Mouse (Mus musculus) c-Kit-negative CD71-positive TER-119-positive erythroid progenitor cells, embryonic 14.5 days (primary cell): ENCODE data around the gene Mertk.

Source experiments
- DNase-seq: peaks from one replicate; pipeline ENCODE4 v3.0.0-alpha.2; 2013; ENCODE audit warnings: low read depth, low spot score

Gene Mertk

DNA sequence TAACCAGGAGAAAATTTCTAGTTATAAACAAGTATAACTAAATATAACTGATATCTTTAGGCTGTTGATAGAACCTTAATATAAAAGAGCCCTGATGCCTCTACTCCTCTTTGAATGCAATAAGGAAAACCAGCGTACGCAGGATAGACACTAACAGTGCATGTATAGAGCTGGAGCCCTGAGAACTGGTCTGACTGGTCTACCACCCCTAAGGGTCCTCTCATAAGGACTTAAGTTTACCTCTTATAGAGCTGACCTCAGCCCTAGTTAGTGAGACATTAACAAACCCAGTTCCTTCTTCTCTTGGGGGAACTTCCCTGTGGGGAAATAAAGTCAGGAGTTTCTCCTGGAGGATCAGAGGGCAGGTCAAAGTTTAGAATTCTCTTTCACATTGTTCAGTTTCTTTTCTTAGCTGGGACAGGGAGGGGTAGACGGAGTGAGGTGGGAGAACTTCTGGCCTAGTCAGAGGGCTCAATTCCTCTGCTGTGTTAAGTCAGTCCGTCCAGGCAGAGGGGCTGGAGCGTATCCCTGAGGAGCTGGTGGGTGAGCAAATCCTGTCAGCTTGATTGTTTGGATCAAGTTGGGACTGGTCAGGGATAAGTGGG is 23.5 kb downstream of the Mertk start:
- no peak for DNase-seq

DNA sequence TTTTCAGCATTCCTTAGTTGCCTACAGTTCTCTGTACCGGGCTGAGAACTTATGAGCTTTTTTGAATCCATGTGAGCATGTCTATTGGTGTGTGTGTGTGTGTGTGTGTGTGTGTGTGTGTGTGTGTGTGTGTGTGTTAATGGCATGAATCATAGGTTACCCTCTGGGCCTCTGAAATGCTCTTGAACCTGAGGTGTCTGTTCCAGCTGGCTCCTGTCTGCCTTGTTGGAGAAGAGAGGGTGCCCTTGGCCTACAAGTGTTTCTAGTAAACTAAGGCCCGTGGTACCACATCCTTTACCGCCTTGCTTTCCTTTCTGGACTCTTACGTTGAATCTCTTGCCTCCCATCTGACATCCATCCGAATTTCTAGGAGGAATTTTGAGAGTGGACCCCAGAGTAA is 27.3 kb downstream of the Mertk start:
- DNase-seq: no peak

DNA sequence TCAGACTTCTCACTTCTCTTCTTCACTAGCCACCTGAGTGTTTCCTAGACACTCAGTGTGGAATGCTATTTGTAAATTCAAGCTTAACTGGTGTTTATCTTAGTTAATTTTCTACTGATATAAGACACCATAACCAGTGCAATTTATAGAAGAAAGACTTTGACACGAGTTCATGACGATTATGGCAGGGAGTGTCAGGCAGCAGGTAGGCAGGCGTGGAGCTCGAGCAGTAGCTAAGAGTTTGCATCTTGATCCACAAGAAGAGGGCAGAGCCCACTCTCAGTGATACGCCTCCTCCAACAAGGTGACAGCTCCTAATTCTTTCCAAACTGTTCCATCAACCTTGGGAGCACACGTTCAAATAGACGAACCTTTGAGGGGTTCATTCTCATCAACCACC is 27.9 kb downstream of the Mertk start:
- DNase-seq: no peak

DNA sequence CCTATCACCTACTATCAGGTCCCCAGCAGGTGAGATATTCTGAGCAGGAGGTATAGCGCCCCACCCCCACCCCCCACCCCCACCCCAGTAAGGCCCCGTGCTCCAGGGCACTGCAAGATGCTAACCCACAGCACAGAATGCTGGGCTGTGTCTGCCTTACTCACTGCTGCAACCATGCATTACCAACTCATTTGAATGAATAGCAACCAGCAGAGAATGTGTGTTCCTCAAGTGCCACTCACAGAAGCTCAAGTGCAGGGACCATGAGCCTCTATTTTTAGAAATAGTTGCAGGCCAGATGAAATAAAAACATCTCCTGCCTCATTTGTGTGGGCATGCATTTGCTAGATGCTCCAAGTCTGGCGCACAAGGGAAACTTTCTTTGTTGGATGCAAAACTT is 28.8 kb downstream of the Mertk start:
- no peak for DNase-seq

DNA sequence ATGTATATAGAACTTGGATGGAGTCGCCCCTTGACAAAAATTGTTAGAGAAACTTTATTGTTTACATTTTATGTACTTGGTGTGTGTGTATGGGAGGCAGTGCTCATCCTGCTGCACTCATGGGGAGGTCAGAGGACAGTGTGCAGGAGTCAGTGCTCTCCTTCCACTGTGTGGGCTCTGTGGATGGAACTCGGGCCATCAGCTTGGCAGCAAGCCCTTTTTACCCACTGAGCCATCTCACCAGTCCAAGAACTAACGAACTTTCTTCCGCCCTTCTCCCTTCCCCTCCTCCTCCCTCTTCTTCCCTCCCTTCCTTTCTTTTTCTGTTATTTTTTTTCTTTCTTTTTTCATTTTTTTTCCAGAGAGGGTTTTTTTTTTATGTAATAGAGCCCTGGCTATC is 29.3 kb downstream of the Mertk start:
- DNase-seq: no peak

DNA sequence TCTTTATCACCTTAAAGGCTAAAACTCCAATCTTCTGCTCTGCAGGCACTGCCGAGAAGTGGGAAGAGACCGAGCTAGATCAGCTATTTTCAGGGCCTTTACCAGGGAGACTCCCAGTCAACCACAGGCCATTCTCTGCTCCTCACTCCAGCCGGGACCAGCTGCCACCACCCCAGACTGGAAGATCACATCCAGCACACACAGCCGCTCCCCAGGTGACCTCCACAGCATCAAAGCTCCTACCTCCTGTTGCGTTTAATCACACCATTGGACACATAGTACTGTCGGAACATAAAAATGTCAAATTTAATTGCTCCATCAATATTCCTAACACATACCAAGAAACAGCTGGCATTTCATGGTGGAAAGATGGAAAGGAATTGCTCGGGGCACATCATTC is 30.4 kb downstream of the Mertk start:
- DNase-seq: no peak

DNA sequence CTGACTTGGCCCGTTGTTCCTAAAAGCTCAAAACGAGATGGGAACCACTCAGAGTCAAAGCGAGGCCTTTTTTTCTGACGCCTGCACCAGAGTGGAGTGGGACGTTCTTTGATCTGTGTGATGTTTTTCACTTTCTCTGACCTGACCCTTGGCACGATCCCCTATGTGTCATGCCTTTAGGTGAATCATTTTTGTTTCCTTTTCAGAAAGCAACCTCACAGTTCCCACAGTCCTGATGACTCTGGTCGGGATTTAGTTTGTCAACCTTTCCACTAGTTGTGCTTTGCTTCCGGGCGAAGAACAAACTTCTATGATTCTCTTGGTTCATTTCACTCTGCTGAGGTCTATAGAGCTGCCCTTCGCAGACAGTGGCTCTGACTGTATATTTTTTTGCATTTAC is 32.8 kb downstream of the Mertk start:
- DNase-seq: no peak

DNA sequence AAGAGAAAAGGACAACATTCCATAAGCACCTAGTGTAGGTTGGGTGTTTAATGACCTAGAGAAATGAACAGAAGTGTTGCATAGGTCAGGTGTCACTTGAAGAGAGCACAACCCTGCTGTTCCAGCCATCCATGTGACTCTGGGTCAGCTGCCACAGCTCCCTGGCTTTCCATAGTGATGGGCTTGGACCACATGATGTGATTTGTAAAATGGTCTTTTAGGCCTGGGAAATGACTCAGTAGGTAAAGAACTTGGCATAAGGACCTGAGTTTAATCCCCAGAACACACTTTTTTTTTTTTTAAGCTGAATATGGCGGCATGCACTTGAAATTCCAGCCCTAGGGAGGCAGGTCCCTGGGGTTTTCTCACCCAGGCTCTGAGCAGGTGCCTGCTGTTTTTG is 33.2 kb downstream of the Mertk start:
- DNase-seq: no peak

DNA sequence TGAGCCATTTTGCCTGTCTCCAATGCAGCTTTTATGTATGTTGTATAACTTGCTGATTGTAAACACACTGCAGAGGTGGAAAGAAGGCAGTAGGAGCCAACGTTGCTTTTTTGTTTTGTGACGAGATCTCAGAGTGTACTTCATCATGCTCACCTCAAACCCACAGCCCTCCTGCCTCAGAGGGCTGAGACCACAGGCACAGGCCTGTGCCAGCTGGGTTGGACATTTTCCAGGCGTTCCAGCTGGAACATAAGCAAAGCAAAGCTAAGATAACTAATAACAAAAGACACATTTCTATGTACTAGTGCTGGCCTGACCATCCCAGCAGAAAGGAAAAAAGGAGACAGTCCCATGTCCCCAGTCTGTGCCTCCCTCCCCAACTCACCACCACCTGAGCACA is 36.3 kb downstream of the Mertk start:
- DNase-seq: no peak

DNA sequence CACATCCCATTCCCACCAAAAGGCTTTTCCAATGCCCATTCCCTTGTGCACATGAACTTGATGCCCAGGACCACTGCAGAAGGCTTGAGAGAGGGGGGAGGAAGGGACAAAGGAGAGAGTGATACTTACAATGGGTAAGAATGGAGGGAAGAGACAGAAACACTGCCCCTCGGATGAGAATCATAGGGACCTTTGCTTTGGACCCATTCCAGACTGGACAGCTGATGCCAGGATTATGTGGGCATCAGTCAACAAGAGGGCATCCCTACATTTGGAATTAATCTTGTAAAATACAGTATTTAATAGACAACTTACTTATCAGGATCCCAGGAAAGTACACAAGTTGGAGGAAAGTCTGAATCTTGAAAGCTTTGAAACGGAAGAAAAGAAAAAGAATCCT is 38.3 kb downstream of the Mertk start:
- DNase-seq: no peak

DNA sequence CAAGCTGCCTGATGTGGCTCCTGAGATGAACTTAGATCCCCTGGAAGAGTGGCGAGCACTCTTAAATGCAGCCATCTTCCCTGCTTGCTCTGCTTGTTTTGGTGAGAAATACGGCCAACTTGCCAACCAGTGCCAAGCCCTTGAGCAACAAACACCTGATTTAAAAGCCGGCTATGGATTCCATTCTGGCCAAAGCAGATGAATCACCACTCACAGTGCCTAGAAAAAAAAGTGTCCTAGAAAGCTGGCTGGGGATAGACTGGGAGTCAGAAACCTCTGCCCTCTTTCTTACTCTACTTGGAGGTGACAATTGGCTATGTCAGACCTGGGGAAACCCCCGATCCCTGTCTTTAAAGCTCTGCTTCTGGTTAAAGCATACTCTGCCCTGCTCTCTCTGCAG is 39.0 kb downstream of the Mertk start:
- no peak for DNase-seq

DNA sequence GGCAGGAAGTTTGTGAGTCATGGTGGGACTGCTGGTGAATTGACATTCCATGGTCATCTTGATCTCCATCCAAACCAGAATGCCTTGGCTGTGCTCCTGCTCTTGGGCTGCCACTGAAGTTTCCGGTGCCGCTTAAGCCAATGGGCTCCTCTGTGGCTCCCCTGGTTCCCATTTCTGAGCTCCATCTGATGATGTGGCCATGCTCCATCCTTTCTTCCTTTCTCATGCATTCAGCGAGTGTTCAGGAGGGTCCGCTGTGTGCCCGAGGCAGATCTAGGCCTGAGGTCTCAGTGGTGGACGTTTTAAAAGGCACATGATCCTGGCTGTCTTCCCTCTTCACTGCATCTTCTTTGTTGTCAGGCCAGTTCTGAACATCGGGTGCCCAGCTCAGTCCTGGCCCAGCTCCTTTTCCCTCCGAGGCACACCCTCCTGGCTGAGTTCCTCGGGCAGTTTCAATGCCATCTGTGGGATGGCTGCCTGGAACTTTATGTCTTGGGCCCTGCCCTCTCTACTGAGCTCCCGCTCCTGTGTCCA is 40.0 kb downstream of the Mertk start:
- no peak for DNase-seq

DNA sequence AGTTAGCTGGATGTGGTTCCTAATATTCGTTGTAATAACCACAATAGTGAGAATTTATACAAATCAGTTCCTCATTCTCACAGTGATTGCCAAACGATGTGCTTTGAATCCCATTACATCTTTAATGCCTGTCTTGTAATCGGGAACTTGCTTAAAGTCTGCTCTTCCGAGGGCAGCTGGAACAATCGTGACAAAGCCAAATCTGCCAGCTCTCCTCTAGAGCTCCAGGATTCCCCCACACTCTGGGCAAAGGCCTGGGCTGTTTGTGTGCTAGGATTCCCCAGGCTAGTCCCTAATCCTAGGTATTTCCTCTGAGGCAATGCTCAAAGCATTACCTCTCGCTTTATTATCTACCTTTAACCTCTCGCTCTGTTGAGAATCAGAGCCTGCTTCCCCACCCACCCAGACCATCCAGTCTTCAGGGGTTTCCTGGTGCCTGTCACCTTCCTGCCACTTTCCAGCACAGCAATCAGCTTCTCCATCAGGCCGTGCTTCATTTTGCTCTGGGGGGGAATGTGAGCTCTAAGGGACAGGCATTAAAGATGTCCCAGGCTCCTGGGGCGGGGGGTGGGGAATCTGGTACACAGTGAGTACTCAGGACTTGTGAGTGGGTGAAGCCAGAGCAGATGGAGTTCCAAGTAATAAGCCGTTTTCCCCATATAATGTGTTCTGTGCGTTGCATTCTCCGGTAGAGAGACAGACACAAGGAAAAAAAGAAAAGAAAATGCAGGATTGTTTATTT is 47.3 kb downstream of the Mertk start:
- DNase-seq: no peak

DNA sequence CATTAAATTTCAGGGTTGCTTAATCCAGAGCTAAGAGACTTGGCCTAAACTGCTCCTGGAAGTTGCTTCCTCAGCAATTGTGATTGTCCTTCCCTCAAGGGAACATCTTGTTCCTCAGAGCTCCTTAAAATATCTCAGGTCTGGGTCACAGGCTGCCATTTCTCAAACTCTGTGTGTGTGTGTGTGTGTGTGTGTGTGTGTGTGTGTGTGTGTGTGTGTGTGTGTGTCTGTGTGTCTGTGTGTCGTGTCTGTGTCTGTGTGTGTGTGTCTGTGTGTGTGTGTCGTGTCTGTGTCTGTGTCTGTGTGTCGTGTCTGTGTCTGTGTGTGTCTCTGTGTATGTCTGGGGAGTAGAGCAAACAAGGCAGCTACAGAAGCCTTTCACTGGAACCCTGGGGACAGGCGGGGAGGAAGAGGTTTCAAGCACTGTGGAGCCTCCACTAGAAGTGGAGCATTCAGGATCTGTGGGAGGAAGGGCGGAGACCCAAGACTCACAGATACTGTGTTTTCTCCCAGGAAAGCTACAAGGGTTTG is 47.9 kb downstream of the Mertk start:
- DNase-seq: no peak

DNA sequence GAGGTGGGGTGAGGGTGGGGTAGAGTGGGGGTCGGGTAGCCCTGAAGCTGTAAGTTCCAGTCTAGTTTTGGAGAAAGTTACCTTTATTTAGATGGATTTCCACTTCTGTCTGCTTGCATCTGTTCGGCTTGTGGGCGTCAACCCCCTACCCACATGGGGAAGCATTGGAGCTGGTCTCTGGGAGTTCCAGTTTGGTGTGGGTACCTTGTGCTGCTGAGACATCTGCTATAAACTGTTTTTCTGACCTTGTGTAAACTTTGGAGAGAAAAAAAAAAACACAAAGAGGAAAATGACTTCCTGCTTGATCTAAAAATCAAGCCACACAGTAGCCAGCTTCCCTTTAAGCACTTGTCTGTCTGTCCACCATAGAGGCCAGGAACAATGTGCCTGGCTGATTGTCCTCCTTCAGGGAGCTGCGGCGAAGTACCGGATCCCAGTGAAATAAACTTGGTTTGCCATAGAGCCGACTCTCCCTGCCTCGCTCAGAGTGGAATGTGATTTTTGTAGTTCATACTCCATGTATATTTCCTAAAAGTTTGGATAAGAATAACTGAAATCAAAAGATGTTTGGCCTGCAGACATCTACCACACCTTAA is 48.8 kb downstream of the Mertk start:
- no peak for DNase-seq

DNA sequence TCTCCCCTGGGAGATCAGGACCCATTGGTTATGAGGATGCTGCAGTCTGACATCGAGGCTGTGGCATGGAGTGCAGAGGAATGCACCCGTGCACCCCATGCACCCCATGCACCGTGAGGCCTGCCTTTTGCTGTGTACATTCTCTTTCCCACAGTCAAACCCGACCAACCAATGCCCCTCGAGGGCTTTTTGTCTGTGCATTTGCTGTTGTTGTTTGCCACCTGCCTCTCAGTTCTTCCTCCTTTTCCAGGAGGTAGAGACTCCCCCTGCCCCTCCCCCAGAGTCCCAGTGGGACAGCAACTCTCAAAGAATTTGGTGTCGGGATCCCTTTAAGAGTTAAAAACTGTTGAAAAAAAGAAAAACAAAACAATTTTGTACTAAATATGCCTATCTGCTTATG is 49.4 kb downstream of the Mertk start:
- no peak for DNase-seq

DNA sequence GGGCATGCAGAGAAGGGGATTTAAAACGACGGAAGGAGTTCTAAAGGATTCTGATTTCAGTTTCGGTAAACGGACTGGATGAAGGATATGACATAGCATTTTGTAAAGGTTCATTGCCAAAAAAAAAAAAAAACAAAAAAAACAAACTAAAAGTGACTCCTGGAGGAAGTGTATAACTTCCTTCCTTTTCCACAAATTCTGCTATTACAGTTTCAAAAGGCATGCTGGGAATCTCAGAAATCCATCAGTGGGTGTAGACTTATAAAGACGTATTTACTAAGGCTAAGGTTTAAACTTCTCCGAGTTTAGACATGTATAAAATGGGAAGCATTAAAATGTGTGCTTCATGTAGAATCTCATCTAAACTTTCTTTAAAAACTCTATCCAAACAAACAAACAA is 52.3 kb downstream of the Mertk start:
- no peak for DNase-seq

DNA sequence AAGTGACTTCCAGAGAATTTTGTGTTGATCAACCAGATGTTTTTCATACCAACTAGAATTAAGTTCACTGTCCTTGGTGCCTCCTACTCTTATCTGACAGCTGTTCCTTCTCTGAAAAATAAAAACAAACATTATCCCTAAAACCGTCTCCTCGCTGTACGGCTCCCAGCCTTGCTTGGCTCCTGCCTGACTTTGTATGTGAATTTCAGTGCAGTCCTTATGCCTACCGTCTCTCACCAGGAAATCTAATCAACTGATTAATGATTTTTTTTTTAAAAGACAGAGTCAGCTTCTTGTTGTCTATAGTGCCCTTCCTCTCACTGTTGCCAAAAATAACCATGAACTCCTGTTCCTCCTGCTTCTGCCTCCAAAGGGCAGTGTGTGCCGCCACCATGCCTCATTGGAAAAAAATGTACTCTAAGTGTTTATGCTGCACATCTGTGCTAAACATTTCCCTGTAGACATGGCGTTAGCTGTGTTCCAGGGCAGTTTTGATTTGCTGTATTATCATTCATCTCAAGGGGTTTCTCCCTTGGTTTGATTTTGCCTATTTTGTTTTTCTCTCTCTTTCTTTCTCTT is 54.6 kb downstream of the Mertk start:
- DNase-seq: no peak

DNA sequence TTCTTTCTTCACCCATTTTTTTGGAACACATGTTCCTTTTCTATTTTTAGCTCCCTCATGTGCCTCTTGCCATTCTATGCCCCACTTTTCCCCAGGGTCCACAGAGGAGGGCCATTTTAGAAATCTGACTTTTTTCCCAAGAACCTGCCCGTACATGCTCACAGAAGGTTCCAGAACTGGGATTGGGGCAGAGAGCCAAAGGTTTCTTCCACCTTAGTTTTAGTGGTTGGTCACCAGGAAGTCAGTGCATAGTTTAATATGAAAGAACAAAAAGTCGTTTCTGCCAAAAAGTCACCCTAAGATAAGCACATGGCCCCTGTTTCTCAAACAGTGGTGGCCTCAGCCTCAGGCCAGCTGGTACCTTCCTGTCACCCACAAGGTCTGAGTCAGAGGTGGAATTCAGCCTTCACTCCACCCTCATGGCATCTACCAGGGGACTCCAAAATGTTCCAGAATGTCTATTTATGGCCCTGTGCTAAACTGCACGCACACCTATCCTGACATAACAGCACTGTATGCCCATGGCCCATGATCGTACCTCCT is 56.5 kb downstream of the Mertk start:
- no peak for DNase-seq

DNA sequence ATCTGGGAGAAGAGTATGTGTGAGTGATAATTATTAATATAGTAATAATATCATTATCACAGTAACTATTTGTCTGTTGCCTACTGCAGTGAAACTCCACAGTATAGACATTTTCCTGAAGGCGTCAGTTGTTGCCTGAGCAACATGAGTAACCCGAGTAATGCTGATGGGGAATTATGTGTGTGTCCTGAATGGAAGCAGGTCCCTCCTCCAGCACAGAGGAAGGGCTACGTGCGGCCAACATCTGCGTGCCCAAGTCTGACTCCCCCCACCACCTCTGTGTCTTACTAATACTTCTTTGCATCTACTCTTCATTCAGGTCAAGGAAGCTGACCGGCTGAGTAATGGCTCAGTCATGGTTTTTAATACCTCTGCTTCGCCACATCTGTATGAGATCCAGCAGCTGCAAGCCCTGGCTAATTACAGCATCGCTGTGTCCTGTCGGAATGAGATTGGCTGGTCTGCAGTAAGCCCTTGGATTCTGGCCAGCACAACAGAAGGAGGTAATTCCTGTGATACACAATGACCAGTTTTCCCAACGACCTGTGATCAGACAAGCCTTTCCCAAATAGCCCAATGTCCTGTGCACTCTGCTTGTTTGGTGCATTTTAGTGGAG is 60.1 kb downstream of the Mertk start:
- no peak for DNase-seq

DNA sequence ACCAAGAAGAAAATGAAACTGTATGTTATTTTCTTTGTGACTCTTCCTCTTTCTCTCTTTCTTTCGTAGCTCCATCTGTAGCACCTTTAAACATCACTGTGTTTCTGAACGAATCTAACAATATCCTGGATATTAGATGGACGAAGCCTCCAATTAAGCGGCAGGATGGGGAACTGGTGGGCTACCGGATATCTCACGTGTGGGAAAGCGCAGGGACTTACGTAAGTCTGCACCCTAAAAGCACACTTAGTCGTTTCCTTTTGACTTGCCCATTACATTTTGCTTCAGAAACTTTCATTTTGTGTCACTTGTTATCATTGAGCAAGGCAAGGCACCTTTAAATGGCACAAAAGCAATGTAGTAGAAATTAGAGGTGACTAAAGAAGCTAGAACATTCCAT is 63.3 kb downstream of the Mertk start:
- no peak for DNase-seq

DNA sequence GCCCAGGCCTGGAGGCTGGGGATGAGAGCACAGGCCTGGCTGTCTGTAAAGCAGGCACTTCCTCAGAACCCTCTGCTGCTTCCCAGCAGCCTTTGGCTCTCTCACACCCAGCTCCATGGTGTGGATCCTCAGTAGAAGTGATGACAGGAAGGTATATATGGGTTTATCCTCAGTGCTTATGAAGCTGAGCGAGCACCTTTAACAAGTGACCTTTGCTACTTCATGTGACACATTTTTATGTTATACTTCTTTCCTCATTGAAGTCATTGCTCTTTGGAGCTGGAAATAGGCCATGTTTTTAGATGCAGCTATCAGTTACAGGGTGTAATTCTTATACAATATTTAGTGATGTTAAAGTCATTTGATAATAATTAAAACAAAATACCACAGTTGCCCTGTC is 67.0 kb downstream of the Mertk start:
- DNase-seq: no peak
